8 mouse cellular contexts compared by ENCODE assay signal in genomic region chr11:93887080-93887447, GRCm38 (mm10). TPM values are rescaled to one million over a fixed set of nuclear protein-coding genes. Genes with fewer than 3 reads are reported as not detected.
DNase-seq lines count a peak whose midpoint lies in the region; ATAC-seq and TF ChIP-seq lines count a peak whose summit lies in the region.

No protein-coding gene starts in this region.

- no peaks in the 10 kb centered on the region for H3K9me3 ChIP-seq in hindbrain, embryonic 11.5 days (ENCODE audit: control insufficient read depth, low read length)

- peak in 1 of 2 experiments; percentile 17 for DNase-seq in cerebellum, adult 2 months
- DNase-seq in ovary, postnatal 14 days (ENCODE audit: low spot score) = peak; percentile 1
- no peak for DNase-seq in ovary, adult 18-20 months (ENCODE audit: low spot score)
- peak; percentile 2 for DNase-seq in hindbrain, embryonic 11.5 days (ENCODE audit: low spot score)
- DNase-seq in lung, postnatal 14 days = peak; percentile 1
- DNase-seq in telencephalon, adult 2 months (ENCODE audit: low read depth, low spot score) = peak; percentile 12
- DNase-seq in left cerebral cortex, adult 11 months (ENCODE audit: low spot score) = no peak

- no peaks in the 10 kb centered on the region for H3K27me3 ChIP-seq in cerebellum, adult 2 months (ENCODE audit: control insufficient read depth, insufficient read depth, low read length)
- no peaks in the 10 kb centered on the region for H3K27me3 ChIP-seq in hindbrain, embryonic 11.5 days (ENCODE audit: control insufficient read depth, insufficient read depth, low read length)

- peak overlapping the region; percentile 93 for H3K4me3 ChIP-seq in cerebellum, adult 2 months (replicated peaks; ENCODE audit: insufficient read depth, low read depth, low read length)
- H3K4me3 ChIP-seq in hindbrain, embryonic 11.5 days (ENCODE audit: low read depth, low read length) = peak overlapping the region; percentile 99

- H3K4me1 ChIP-seq in cerebellum, adult 2 months (ENCODE audit: control insufficient read depth, insufficient read depth, low read length) = peaks cover 11% of the 10 kb centered on the region
- no peaks in the 10 kb centered on the region for H3K4me1 ChIP-seq in hindbrain, embryonic 11.5 days (replicated peaks; ENCODE audit: control insufficient read depth, insufficient read depth, low read length)

- no peaks in the 10 kb centered on the region; the same call in 1 of the 2 replicates for H3K36me3 ChIP-seq in hindbrain, embryonic 11.5 days (ENCODE audit: control insufficient read depth, insufficient read depth, low read length)

- ATAC-seq in cerebellum, adult (ENCODE audit: insufficient number of reproducible peaks, low FRiP score, low TSS enrichment) = no peak
- ATAC-seq in hindbrain, embryonic 11.5 days (ENCODE audit: low FRiP score) = no peak

- peak overlapping the region; percentile 92 for H3K9ac ChIP-seq in hindbrain, embryonic 11.5 days (ENCODE audit: low read depth, low read length)

- WGBS in cerebellum, adult 2 months = 2% methylated on average over 4 of the region's 4 CpGs
- 5% methylated on average over 4 of the region's 4 CpGs for WGBS in hindbrain, embryonic 11.5 days

- peak overlapping the region; percentile 81 for H3K4me2 ChIP-seq in hindbrain, embryonic 11.5 days (replicated peaks; ENCODE audit: low read depth, low read length)

- no peak for TF ChIP-seq POLR2A in cerebellum, adult 2 months (IDR thresholded peaks at IDR 0.05; ENCODE audit: borderline replicate concordance, insufficient read depth, low read length)

- TF ChIP-seq CTCF in cerebellum, adult 2 months (IDR thresholded peaks at IDR 0.05; ENCODE audit: borderline replicate concordance, insufficient read depth, low read depth, low read length) = no peak

- no peak overlapping the region for H3K27ac ChIP-seq in cerebellum, adult 2 months (ENCODE audit: insufficient read depth, low read length)
- peak overlapping the region; percentile 73; the same call in 1 of the 2 replicates for H3K27ac ChIP-seq in hindbrain, embryonic 11.5 days (ENCODE audit: low read depth, low read length)

RNA-seq across cellular contexts. Expression of gene Mbtd1, which starts 1.4 kb away (rescaled TPM):
- 15.1 and 15.6 TPM in 2 replicates for polyA plus RNA-seq in cerebellum, adult 2 months (2012; rRNA removed)
- 30.1 and 37.6 TPM in 2 replicates for polyA plus RNA-seq in hindbrain, embryonic 11.5 days (2014; fragmentation: Nextera tagmentation; extraction: Ambion mirVana)

RNA-seq across cellular contexts. Expression of gene Utp18, which starts 1.5 kb away (rescaled TPM):
- 12.9 and 13.1 TPM in 2 replicates for polyA plus RNA-seq in cerebellum, adult 2 months (2012; rRNA removed)
- 48.3 and 50.7 TPM in 2 replicates for polyA plus RNA-seq in hindbrain, embryonic 11.5 days (2014; fragmentation: Nextera tagmentation; extraction: Ambion mirVana)

Comparison
In these comparisons a context has a peak if more than half of its experiments do, and no peak if none do; other contexts are left out.
1. DNase-seq: peak in ovary, postnatal 14 days (single experiment), hindbrain, embryonic 11.5 days (single experiment), lung, postnatal 14 days (single experiment) and telencephalon, adult 2 months (single experiment); none in ovary, adult 18-20 months (single experiment) and left cerebral cortex, adult 11 months (single experiment).